Mouse (Mus musculus) midbrain, embryonic 12.5 days (tissue): Measurements from ENCODE around the gene Ehd2. TPM values are rescaled to one million over a fixed set of nuclear protein-coding genes. Genes with fewer than 3 reads are reported as not detected.

Source experiments
- ATAC-seq: fragments of 200-750 bp; cut with Nextera tagmentation; 2 replicates; pipeline ENCODE4 v1.8.0; 2017; ENCODE audit warnings: low read depth, moderate TSS enrichment, moderate library complexity; ENCODE audit not compliant: low FRiP score
- H3K27ac ChIP-seq: fragments of 300-500 bp; sonication (generic); replicated peaks from 2 replicates; pipeline ENCODE4 v1.5.1; 2016; ENCODE audit warnings: mild to moderate bottlenecking
- H3K27me3 ChIP-seq: fragments of 300-500 bp; sonication (generic); 2 replicates; pipeline ENCODE4 v1.6.1; 2016; ENCODE audit warnings: mild to moderate bottlenecking
- H3K36me3 ChIP-seq: fragments of 300-500 bp; sonication (generic); 2 replicates; pipeline ENCODE4 v1.6.1; 2016
- H3K4me1 ChIP-seq: fragments of 300-500 bp; sonication (generic); 2 replicates; pipeline ENCODE4 v1.6.1; 2016
- H3K4me2 ChIP-seq: fragments of 300-500 bp; sonication (generic); replicated peaks from 2 replicates; pipeline ENCODE4 v1.6.1; 2016; ENCODE audit warnings: mild to moderate bottlenecking, moderate library complexity
- H3K4me3 ChIP-seq: fragments of 300-500 bp; sonication (generic); 2 replicates; pipeline ENCODE4 v1.5.1; 2016; ENCODE audit warnings: mild to moderate bottlenecking
- H3K9ac ChIP-seq: fragments of 300-500 bp; sonication (generic); replicated peaks from 2 replicates; pipeline ENCODE4 v1.6.1; 2016; ENCODE audit warnings: mild to moderate bottlenecking, moderate library complexity
- H3K9me3 ChIP-seq: fragments of 300-500 bp; sonication (generic); 2 replicates; pipeline ENCODE4 v1.6.1; 2016; ENCODE audit warnings: mild to moderate bottlenecking
- WGBS: fragments of 180-500 bp; shearing (Covaris S2); methylation state at CpG from one replicate; pipeline ENCODE4 v1.1.7; 2016; 5-methylcytosine and 5-hydroxymethylcytosine counted together
- polyA plus RNA-seq: library from polyadenylated mRNA; unstranded; fragments of >200 nt; fragmentation: Nextera tagmentation; extraction: Ambion mirVana; gene quantifications from 2 replicates; pipeline ENCODE4 v1.2.1, GENCODE M21; 2016

Gene Ehd2
- 7.0 and 8.5 TPM in 2 replicates for polyA plus RNA-seq

GRCm38 (mm10) chr7:15967312-15967711, at the start of gene Ehd2:
Gene Ehd2 (minus strand): TSS chr7:15967567.
- no peaks in the 10 kb centered on the region; the same call in 1 of the 2 replicates for H3K27me3 ChIP-seq
- ATAC-seq, result peak; percentile 86
- H3K4me3 ChIP-seq, result peak within 1 kb of the TSS; percentile 37
- no peak within 1 kb of the TSS for H3K27ac ChIP-seq
- peaks cover 27% of the 10 kb centered on the region for H3K36me3 ChIP-seq
- peak within 1 kb of the TSS; percentile 56 for H3K4me2 ChIP-seq
- H3K4me1 ChIP-seq, result peaks cover 14% of the 10 kb centered on the region; the same call in 1 of the 2 replicates
- peak within 1 kb of the TSS; percentile 39; the same call in 1 of the 2 replicates for H3K9ac ChIP-seq
- H3K9me3 ChIP-seq, result no peaks in the 10 kb centered on the region
- WGBS, result under 1% methylated on average over 22 of the region's 22 CpGs

- Histone ChIP-seq H3K27ac (no peak overlapping the region), H3K36me3 (peaks cover 8% of the 10 kb centered on the region; the same call in 1 of the 2 replicates), H3K9ac (no peak overlapping the region), H3K4me3 (no peak overlapping the region), H3K4me1 (no peaks in the 10 kb centered on the region), H3K4me2 (no peak overlapping the region), H3K9me3 (no peaks in the 10 kb centered on the region), H3K27me3 (no peaks in the 10 kb centered on the region)
- WGBS, result 89% methylated on average over 5 of the region's 5 CpGs
- no peak for ATAC-seq
Observed at GRCm38 (mm10) chr7:16015384-16015783, 48.0 kb upstream of the Ehd2 start.

GRCm38 (mm10) chr7:16014521-16015175, 47.3 kb upstream of the Ehd2 start:
- no peak overlapping the region for H3K4me2 ChIP-seq
- WGBS, result 95% methylated on average over 8 of the region's 8 CpGs
- ATAC-seq, result no peak

DNA sequence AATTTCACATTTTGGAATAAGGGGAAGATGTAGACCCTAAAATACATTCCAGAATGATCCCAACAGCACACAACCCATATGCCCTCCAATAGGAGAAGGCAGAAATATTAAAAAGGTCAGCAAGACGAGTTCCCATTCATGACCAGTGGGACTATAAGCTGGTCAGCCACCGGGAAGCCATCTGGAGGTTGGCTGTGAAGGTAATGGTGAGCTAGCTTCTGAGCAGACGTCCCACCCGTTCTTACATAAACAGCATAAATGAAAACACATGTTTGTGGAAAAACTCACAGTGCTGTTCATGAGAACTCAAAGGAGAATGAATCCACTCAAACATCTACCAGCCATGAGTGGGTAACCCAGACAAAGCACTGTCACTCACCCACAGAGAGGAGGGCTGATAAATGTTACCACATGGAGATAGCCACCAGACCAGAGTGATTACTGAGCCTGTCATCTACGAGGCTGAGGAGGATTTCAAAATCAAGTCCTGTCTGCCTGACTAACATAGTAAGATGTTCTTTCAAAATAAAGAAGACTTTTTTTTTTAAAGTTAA, 46.4 kb upstream of the Ehd2 start:
- WGBS, result 83% methylated on average over 5 of the region's 5 CpGs
- no peak overlapping the region for H3K4me3 ChIP-seq
- no peak for ATAC-seq
- no peak overlapping the region for H3K27ac ChIP-seq
- H3K4me2 ChIP-seq, result no peak overlapping the region
- no peaks in the 10 kb centered on the region for H3K27me3 ChIP-seq
- H3K4me1 ChIP-seq, result no peaks in the 10 kb centered on the region
- H3K36me3 ChIP-seq, result peaks cover 6% of the 10 kb centered on the region; the same call in 1 of the 2 replicates
- H3K9ac ChIP-seq, result no peak overlapping the region
- no peaks in the 10 kb centered on the region for H3K9me3 ChIP-seq

More at GRCm38 (mm10) chr7:16014521-16015175, 47.3 kb upstream of the Ehd2 start:
- H3K27me3 ChIP-seq, result no peaks in the 10 kb centered on the region
- no peaks in the 10 kb centered on the region for H3K4me1 ChIP-seq
- H3K36me3 ChIP-seq, result peaks cover 6% of the 10 kb centered on the region; the same call in 1 of the 2 replicates
- H3K9ac ChIP-seq, result no peak overlapping the region
- H3K4me3 ChIP-seq, result no peak overlapping the region
- H3K9me3 ChIP-seq, result no peaks in the 10 kb centered on the region
- H3K27ac ChIP-seq, result no peak overlapping the region

DNA sequence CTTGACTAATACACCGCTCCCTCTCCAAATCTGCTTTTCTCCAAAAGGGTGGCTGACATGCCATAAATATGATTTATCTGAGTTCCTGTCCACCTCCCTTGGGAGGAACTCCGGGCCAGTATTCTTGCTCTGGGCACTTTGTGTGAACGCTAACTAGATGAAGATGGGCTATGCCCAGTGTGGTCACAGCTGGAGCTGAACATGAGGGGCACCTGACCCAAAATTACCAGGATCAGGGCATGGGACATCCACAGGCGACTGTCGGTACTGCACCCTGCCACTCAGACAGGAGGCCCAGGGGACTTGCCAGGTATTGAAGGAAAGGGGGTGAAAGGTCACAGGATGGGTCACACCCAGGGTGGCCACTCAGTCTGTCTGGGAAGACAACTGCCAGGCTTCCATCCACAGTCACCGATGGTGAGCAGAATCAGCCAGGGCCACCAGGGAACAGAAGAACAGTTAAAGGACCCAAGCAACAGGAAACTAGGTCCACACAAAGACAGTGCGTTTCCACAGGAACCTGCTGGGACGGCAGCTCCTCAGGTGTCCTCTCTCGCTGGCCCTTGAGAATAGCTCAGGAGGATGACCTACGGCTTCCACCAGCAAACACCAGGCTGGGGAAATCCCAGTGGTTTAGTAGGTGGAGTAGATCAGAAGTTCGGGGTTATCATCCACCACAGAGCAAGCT, 45.4 kb upstream of the Ehd2 start:
- no peaks in the 10 kb centered on the region for H3K9me3 ChIP-seq
- WGBS, result 82% methylated on average over 11 of the region's 11 CpGs
- peaks cover 6% of the 10 kb centered on the region; the same call in 1 of the 2 replicates for H3K36me3 ChIP-seq
- H3K4me1 ChIP-seq, result no peaks in the 10 kb centered on the region
- ATAC-seq, result no peak
- H3K4me3 ChIP-seq, result no peak overlapping the region
- no peak overlapping the region for H3K9ac ChIP-seq
- H3K27me3 ChIP-seq, result no peaks in the 10 kb centered on the region
- H3K27ac ChIP-seq, result no peak overlapping the region
- no peak overlapping the region for H3K4me2 ChIP-seq

DNA sequence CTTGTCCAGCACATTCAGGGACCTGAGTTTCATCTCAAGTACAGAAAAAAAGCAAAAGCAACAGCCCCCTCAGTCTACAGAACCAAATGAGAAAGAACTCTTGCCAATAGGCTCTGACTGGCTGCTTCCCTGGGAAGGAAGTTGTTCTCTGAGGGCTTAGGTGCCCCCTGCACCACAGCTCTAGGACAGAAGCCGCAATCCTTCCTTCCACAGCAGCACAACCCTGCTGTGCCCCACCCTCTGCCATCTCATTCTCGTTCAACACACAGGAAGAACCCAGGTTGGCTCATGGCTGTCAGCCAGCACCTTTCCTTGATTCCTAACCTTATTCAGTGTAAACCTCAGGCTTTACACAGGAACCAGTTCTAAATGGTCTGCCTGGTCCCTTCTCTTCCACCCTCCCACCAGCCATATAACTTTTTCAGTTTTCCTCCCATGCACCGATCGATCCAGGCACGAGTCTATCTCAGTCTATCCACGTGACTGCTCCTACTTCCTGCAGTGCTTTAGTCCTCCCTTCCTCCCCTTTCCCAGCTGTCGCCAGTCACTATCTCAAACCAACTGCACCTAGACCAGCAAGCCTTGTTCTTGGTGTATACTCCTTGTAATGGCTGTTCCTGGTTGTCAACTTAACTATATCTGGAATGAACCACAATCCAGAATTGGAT, 44.2 kb upstream of the Ehd2 start:
- ATAC-seq, result no peak
- WGBS, result 94% methylated on average over 7 of the region's 7 CpGs
- H3K4me2 ChIP-seq, result no peak overlapping the region
- no peak overlapping the region for H3K9ac ChIP-seq
- no peaks in the 10 kb centered on the region for H3K27me3 ChIP-seq
- peaks cover 6% of the 10 kb centered on the region; the same call in 1 of the 2 replicates for H3K36me3 ChIP-seq
- H3K9me3 ChIP-seq, result no peaks in the 10 kb centered on the region
- H3K4me3 ChIP-seq, result no peak overlapping the region
- no peak overlapping the region for H3K27ac ChIP-seq
- no peaks in the 10 kb centered on the region for H3K4me1 ChIP-seq

DNA sequence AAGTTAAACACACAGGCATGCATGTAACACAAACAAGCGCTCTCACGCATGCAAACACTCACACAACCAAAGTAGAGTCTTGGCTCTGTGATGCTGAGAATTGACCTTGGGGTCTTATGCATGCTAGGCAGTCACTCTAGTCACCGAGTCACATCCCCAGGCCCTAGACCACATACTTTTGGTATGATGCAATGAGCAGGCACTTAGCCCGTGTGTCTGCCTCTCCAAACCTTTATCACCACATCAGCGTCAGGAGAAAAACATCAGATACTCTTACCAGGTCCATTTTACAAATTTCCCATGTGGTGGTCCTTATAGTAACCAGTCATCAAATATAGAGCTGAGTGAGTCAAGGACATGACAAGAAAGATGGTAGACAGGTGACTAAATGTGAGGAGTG, 43.3 kb upstream of the Ehd2 start:
- H3K9me3 ChIP-seq, result no peaks in the 10 kb centered on the region
- no peak for ATAC-seq
- H3K36me3 ChIP-seq, result peaks cover 6% of the 10 kb centered on the region; the same call in 1 of the 2 replicates
- no peaks in the 10 kb centered on the region for H3K27me3 ChIP-seq
- H3K27ac ChIP-seq, result no peak overlapping the region
- no peak overlapping the region for H3K4me3 ChIP-seq
- WGBS, result 85% methylated on average over 5 of the region's 5 CpGs
- no peaks in the 10 kb centered on the region for H3K4me1 ChIP-seq
- H3K4me2 ChIP-seq, result no peak overlapping the region
- H3K9ac ChIP-seq, result no peak overlapping the region

DNA sequence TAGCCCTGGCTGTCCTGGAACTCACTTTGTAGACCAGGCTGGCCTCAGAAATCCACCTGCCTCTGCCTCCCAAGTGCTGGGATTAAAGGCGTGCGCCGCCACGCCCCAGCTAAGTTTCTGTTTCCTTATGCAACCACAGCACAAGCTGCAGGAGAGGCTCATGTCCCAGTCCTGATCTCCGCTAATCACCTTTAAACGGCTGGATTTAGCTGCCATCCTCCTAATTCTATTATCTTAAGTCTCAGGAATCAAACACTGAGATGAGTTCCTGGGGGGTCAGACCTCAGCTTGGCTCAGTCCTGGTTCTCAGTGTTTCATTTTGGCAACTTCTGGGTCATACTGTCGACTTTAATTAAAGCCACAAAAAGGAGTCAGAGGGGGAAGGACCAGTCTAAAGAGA, 42.3 kb upstream of the Ehd2 start:
- Histone ChIP-seq H3K4me3 (no peak overlapping the region), H3K9me3 (no peaks in the 10 kb centered on the region), H3K36me3 (peaks cover 6% of the 10 kb centered on the region; the same call in 1 of the 2 replicates), H3K4me2 (no peak overlapping the region), H3K4me1 (peaks cover 7% of the 10 kb centered on the region), H3K27me3 (no peaks in the 10 kb centered on the region), H3K9ac (no peak overlapping the region), H3K27ac (no peak overlapping the region)
- 88% methylated on average over 7 of the region's 7 CpGs for WGBS
- ATAC-seq, result no peak

GRCm38 (mm10) chr7:16005020-16005419, 37.7 kb upstream of the Ehd2 start:
- no peaks in the 10 kb centered on the region for H3K36me3 ChIP-seq
- no peaks in the 10 kb centered on the region for H3K27me3 ChIP-seq
- no peak overlapping the region; the same call in 1 of the 2 replicates for H3K27ac ChIP-seq
- H3K9me3 ChIP-seq, result no peaks in the 10 kb centered on the region
- no peak overlapping the region for H3K4me3 ChIP-seq
- 84% methylated on average over 3 of the region's 3 CpGs for WGBS
- no peak overlapping the region for H3K9ac ChIP-seq
- H3K4me1 ChIP-seq, result peaks cover 9% of the 10 kb centered on the region
- no peak overlapping the region for H3K4me2 ChIP-seq
- ATAC-seq, result no peak

DNA sequence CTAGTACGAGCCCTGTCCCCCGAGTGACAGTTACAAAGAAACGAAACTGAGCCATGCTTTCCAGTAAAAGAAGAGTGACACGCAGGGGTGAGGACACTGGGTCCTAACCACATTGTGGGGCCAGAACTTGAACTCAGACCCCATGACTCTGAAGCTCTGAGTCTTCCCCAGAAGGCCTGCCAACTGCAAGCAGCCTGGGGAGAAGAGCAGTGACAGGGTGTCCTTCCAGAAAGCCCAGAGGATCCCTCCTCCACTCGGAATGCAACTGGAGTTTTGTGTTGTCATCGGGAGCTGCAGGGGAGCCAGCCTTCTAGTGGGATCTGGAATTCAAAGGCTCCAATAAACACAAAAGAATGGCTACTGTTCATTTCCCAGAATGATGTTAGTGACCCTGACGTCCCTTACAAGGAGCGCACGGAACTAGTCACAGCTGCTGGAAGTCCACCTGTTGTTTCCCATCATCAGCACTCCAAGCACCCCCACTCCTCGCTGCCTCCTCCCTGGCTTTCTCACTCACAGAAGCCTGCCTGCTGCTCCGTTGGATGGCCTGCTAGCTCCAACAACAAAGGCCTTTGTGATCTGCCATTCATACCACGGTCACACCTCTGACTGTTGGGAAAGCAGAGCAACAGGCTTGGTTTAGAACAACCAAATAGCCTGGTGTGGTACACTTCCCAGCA, 37.0 kb upstream of the Ehd2 start:
- peaks cover 2% of the 10 kb centered on the region for H3K36me3 ChIP-seq
- H3K4me3 ChIP-seq, result no peak overlapping the region
- no peaks in the 10 kb centered on the region for H3K9me3 ChIP-seq
- ATAC-seq, result no peak
- H3K27me3 ChIP-seq, result no peaks in the 10 kb centered on the region
- peaks cover 9% of the 10 kb centered on the region for H3K4me1 ChIP-seq
- no peak overlapping the region for H3K9ac ChIP-seq
- H3K4me2 ChIP-seq, result no peak overlapping the region
- WGBS, result 52% methylated on average over 12 of the region's 12 CpGs
- H3K27ac ChIP-seq, result no peak overlapping the region; the same call in 1 of the 2 replicates

DNA sequence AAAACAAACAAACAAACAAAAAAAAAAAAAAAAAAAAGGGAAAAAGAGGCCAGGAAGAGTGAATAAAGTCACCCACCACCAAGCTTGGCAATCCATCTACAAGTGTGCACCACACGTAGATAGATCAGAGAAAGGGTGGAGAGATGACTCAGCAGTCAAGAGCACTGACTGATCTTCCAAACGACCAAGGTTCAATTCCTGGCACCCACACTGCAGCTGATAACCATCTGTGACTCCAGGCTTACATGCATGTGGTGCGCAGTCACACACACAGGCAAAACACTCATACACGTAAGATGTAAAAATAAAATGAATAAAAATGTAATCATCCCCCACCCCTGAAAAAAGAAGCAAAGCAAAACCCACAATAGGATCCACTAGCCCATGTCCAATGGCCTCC, 35.7 kb upstream of the Ehd2 start:
- no peak for ATAC-seq
- Histone ChIP-seq H3K36me3 (peaks cover 8% of the 10 kb centered on the region), H3K27ac (no peak overlapping the region), H3K9me3 (no peaks in the 10 kb centered on the region), H3K9ac (no peak overlapping the region), H3K4me2 (no peak overlapping the region), H3K27me3 (no peaks in the 10 kb centered on the region), H3K4me1 (peaks cover 9% of the 10 kb centered on the region), H3K4me3 (no peak overlapping the region)
- WGBS, result 93% methylated on average over 4 of the region's 4 CpGs
